Mouse (Mus musculus) layer of hippocampus, adult 18-20 months (tissue): ENCODE measurements around the gene Mapk1ip1l. TPM values are rescaled to one million over a fixed set of nuclear protein-coding genes. Genes with fewer than 3 reads are reported as not detected.

Experiments
- DNase-seq, 2 experiments: peaks; one replicate each; pipeline ENCODE4 v3.0.0; 2022; ENCODE audit warnings: low spot score in 2 of 2
- total RNA-seq, 2 experiments: library from RNA; stranded (reverse); gene quantifications; 2 replicates each; pipeline ENCODE4 v1.2.3; 2021

Gene Mapk1ip1l
- total RNA-seq, 2 experiments from 2014 or later = 49.9 to 59.5 TPM

- DNase-seq = no peak
These were observed 56.9 kb downstream of the Mapk1ip1l start for GRCm38 (mm10) chr14:47354948-47355347.

- DNase-seq = no peak
These were observed 58.6 kb downstream of the Mapk1ip1l start for GRCm38 (mm10) chr14:47356622-47357021.

- DNase-seq = no peak
These were observed 61.5 kb downstream of the Mapk1ip1l start for GRCm38 (mm10) chr14:47359610-47360009.

DNA sequence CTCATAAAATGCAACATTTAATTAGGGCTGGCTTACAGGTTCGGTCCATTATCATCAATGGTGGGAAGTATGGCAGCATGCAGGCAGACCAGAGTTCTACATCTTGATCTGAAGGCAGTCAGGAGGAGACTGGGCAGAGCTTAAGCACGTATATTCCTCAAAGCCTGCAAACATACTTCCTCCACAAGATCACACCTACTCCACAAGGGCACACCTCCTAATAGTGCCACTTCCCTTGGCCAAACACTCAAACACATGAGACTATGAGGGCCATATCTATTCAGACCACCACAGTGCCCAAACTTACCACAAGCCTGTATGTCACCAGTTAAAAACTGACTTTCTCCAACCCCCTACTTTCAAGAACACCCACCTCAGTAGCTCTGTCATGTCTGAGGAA is 63.4 kb downstream of the Mapk1ip1l start:
- no peak for DNase-seq

- DNase-seq = no peak
These were observed 63.8 kb downstream of the Mapk1ip1l start for GRCm38 (mm10) chr14:47361899-47362298.

- no peak for DNase-seq
These were observed 66.8 kb downstream of the Mapk1ip1l start for GRCm38 (mm10) chr14:47364742-47365449.

GRCm38 (mm10) chr14:47366881-47367321 is 68.8 kb downstream of the Mapk1ip1l start:
- peak; percentile 77 to 90 for DNase-seq

- DNase-seq = peak; percentile 68 to 81
These were observed 69.4 kb downstream of the Mapk1ip1l start, which contains the start of gene Lgals3 for GRCm38 (mm10) chr14:47367461-47367860. Lgals3 (plus strand) TSS chr14:47367751.

DNA sequence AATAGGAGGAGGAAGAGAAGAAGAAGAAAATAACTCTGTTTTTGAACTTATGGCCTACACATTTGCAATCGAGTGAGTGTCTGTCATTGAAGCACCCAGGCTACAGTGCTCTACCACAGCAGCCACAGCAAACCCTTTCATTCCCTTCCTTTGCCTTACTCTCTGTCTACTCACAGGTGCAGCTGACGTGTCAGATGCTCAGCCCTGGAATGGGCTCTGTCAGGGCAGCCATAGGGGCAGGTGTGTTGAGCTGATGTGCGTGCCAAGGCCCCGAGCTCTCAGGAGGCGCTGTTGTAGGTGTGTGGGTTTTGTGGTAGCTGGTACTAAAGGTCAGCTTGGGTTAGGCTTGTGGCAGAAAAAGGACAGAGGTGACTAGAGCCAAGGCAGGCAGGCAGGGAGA is 71.7 kb downstream of the Mapk1ip1l start:
- no peak for DNase-seq

DNA sequence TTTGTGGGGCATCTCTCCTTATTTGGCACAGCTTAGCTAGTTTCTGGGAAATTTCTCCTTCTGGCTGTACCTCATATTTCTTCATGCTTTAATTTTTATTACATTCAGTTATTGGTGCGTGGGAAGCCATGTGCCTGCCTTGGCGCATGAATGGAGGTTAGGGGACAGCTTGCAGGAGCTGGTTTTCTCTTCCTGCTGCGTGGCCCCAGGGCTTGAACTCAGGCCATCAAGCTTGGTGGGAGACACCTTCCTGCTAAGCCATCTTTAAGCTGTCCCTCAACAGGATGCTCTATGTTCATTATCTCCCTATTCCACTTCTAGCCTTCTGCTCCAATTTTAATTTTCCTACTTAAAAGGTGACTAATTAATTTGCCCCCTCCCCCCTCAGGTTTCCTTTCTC is 72.7 kb downstream of the Mapk1ip1l start:
- no peak for DNase-seq

DNA sequence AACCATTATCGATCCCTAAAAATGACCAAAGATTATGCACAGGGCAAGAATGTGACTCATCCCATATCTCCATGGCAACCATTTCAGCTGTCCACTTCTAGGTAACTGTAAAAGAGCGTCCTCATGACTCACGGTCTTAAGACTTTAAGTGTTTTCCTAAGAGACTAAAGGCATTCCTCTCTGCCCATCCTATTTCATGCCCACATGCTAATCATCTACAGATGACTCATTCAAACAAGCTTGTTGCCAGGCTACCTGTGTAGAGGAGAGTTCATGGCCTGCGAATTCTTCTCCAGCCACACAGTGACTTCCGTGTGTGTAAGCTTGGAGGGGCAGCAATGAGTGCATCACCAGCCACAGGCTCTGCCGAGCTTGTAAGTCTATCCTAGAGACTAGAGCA is 73.6 kb downstream of the Mapk1ip1l start:
- DNase-seq = no peak

Other genes starting within 250 kb of the Mapk1ip1l start
- 1 to 10 TPM; 1.6 to 2.0 TPM for gene Gch1, start 108.9 kb upstream of the Mapk1ip1l start, total RNA-seq
- 1 to 10 TPM; 4.9 to 5.0 TPM for gene Wdhd1, start 21.4 kb upstream of the Mapk1ip1l start, total RNA-seq
- gene Socs4, start 21.3 kb upstream of the Mapk1ip1l start, total RNA-seq = 10 to 100 TPM; 11.7 to 13.2 TPM
- gene Lgals3, start 69.5 kb downstream of the Mapk1ip1l start, total RNA-seq = 1 to 10 TPM in 1 of 2 experiments, not detected in 1; 1.1 TPM
- gene Dlgap5, start 120.1 kb downstream of the Mapk1ip1l start, total RNA-seq = under 1 TPM in 1 of 2 experiments, not detected in 1; 0.25 TPM
- gene Fbxo34, start 152.2 kb downstream of the Mapk1ip1l start, total RNA-seq = 10 to 100 TPM; 88.5 to 91.4 TPM